Mouse (Mus musculus): ENCODE results near the gene Kcnj12.

DNA sequence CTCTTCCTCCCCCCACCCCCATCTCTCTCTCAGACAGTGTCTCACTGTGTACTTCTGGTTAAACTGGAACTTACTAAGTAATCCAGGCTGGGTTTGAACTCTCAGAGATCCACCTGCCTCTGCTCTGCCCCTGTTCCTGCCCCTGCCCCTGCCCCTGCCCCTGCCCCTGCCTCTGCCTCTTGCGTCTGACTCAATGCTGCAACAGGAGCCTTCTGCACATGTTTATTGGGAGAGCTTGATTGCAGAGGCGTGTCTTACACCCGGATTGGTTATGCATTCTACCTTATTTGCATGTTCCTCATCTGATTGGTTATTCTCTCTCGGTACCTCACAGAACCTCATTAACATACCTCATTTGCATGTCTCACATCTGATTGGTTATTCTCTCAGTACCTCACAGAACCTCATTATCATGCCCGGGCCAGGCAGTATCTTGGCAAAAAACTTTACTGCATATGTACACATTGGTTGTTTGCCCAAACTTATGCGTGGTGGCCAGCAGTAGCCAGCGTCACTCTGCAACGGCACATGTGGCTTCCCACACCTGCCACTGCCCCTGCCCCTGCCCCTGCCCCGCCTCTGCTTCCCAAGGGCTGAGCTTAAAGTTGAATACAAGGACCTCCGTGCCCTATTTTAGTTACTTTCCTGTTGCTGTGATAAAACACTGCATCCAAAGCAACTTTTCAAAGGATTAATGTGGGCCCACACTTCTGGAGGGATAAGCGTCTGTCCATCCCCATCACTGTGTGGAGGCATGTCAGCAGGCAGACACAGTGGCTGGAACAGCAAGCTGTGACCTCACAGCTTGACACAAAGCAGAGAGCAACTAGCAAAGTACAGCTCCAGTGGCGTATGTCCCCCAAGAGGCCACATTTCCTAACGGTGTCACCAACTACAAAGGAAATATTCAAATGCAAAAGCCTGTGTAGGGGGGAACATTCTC is 80.3 kb downstream of the Kcnj12 start:
- TF ChIP-seq HCFC1 (IDR thresholded peaks at IDR 0.05; ENCODE audit: low read depth, low read length) (no peak), CHD1 (IDR thresholded peaks at IDR 0.05; ENCODE audit: low read depth, low read length) (no peak), EP300 (IDR thresholded peaks at IDR 0.05; ENCODE audit: low read length) (no peak), CTCF (conservative IDR thresholded peaks at IDR 0.05 in 1 of 2, IDR thresholded peaks at IDR 0.05 in 1 of 2; ENCODE audit: low read depth in 2 of 2, low read length in 2 of 2) (no peak), RAD21 (IDR thresholded peaks at IDR 0.05; ENCODE audit: low read depth, low read length) (no peak), JUN (IDR thresholded peaks at IDR 0.05; ENCODE audit: insufficient read depth, low read depth, low read length) (no peak), GABPA (IDR thresholded peaks at IDR 0.05; ENCODE audit: insufficient replicate concordance, low read depth, low read length) (no peak)
